In the genomic region with DNA sequence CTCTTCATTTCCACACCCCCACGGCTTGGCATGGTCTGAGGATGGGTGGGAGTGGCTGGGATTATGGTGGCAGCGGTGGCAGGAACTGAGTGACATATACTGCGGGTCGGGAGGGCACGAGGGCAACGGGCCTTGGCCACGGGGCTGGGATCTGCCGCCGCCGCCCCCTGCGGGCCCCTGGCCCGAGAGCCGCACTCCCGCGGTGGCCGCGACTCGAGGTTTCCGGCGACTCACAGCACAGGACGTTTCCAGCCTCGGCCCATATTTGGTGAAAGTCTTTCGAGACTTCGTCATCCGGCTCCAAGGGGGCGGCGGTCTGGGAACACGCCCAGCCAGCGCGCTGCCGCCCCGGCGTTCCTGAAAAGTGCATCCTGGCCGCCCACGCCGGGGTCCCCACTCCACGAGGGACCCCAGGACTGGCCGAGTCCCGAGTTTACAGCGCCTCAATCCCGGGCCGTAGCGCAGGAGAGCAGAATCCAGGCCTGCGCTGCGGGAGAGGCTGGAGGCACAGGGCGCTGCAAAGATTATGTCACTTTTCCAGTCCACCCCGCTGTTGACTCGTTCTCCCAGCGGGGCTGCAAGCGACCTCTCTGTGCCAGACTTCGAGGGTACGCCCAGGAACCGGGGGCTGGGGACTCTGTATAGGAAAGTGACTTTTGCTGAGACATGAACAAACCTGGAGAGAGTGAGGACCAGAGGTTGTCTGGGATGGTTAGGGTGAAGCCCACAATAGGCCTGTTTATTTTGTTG, we compare ENCODE assay signal across 7 mouse cellular contexts. TPM values are rescaled to one million over a fixed set of nuclear protein-coding genes. Genes with fewer than 3 reads are reported as not detected.
DNase-seq lines count a peak whose midpoint lies in the region; ATAC-seq and TF ChIP-seq lines count a peak whose summit lies in the region.

No protein-coding gene starts in this region.

- peak overlapping the region; percentile 72 for H3K4me2 ChIP-seq in forebrain, postnatal 0 days (ENCODE audit: low read depth)

- H3K36me3 ChIP-seq in ES-E14 (ENCODE audit: control insufficient read depth, insufficient read depth, low read length, poor library complexity, severe bottlenecking) = peaks cover 3% of the 10 kb centered on the region; the same call in 1 of the 2 replicates
- no peaks in the 10 kb centered on the region for H3K36me3 ChIP-seq in forebrain, postnatal 0 days (ENCODE audit: insufficient read depth)
- no peaks in the 10 kb centered on the region for H3K36me3 ChIP-seq in megakaryocyte, embryonic 14.5 days (replicated peaks; ENCODE audit: low read length)

- 2% methylated on average over 53 of the region's 53 CpGs for WGBS in forebrain, postnatal 0 days

- peaks cover 15% of the 10 kb centered on the region for H3K27me3 ChIP-seq in forebrain, postnatal 0 days (ENCODE audit: insufficient read depth, low read length)
- peaks cover 56% of the 10 kb centered on the region for H3K27me3 ChIP-seq in megakaryocyte, embryonic 14.5 days (replicated peaks)

- H3K9ac ChIP-seq in ES-E14 (ENCODE audit: insufficient read depth, low read depth, low read length, poor library complexity, severe bottlenecking) = peak overlapping the region; percentile 76
- peak overlapping the region; percentile 22; the same call in 1 of the 2 replicates for H3K9ac ChIP-seq in forebrain, postnatal 0 days

- no peak overlapping the region for H3K27ac ChIP-seq in ES-E14 (ENCODE audit: insufficient read depth, low read depth, low read length, poor library complexity, severe bottlenecking)
- no peak overlapping the region; the same call in 1 of the 2 replicates for H3K27ac ChIP-seq in forebrain, postnatal 0 days (ENCODE audit: low read depth, low read length)

- H3K4me3 ChIP-seq in ES-E14 (ENCODE audit: insufficient read depth in 1 of 2, low read depth in 1 of 2, low read length in 2 of 2, poor library complexity in 1 of 2, severe bottlenecking in 1 of 2) = peak overlapping the region; percentile 52 to 61; a peak in 3 of 4 replicates
- H3K4me3 ChIP-seq in forebrain, postnatal 0 days (ENCODE audit: low read depth, low read length) = peak overlapping the region; percentile 35
- peak overlapping the region; percentile 92 for H3K4me3 ChIP-seq in megakaryocyte, embryonic 14.5 days (replicated peaks)

- H3K9me3 ChIP-seq in ES-E14 (ENCODE audit: control insufficient read depth, insufficient read depth, low read depth, low read length) = no peaks in the 10 kb centered on the region
- no peaks in the 10 kb centered on the region for H3K9me3 ChIP-seq in forebrain, postnatal 0 days (ENCODE audit: low read length)
- H3K9me3 ChIP-seq in megakaryocyte, embryonic 14.5 days = no peaks in the 10 kb centered on the region

- intact Hi-C loops in left cerebral cortex, postnatal 14 days (cut with DNase I) = loop anchor here (2.0 to 5.0 kb wide), 2 partner anchors 105 to 179 kb away; partner anchors contain the start of gene Ddah1

- DNase-seq in ES-E14 (ENCODE audit: low read depth, low spot score) = no peak
- DNase-seq in adrenal gland, postnatal 14 days = peak; percentile 86
- DNase-seq in forebrain, postnatal 0 days = peak; percentile 61
- DNase-seq in heart, postnatal 4 days = peak; percentile 89
- peak; percentile 56 to 57 for DNase-seq in left cerebral cortex, postnatal 14 days (ENCODE audit: low spot score in 2 of 2)
- DNase-seq in right cerebral cortex, postnatal 36 days (ENCODE audit: low spot score in 2 of 2) = peak; percentile 53

- peaks cover 6 to 10% of the 10 kb centered on the region in 2 experiments; a peak in 3 of 4 replicates for H3K4me1 ChIP-seq in ES-E14 (ENCODE audit: control insufficient read depth in 2 of 2, insufficient read depth in 2 of 2, low read length in 2 of 2, poor library complexity in 1 of 2)
- peaks cover 17% of the 10 kb centered on the region for H3K4me1 ChIP-seq in forebrain, postnatal 0 days (ENCODE audit: insufficient read depth)
- H3K4me1 ChIP-seq in megakaryocyte, embryonic 14.5 days = peaks cover 58% of the 10 kb centered on the region

- ATAC-seq in forebrain, postnatal 0 days = peak; percentile 15

- in situ Hi-C loops in ES-E14 (cut with MboI; ENCODE audit: low sequenced_read_pairs in 2 of 2, unreplicated experiment in 2 of 2) = no loop called here

- TF ChIP-seq CTCF in forebrain, postnatal 0 days (IDR thresholded peaks at IDR 0.05; ENCODE audit: low read depth) = no peak

TF ChIP-seq in ES-E14, 5 proteins besides CTCF, POLR2A, EP300 and RAD21:
- TF ChIP-seq CHD2 (IDR thresholded peaks at IDR 0.05; ENCODE audit: low read depth, low read length) = peak; percentile 20; the same call in 1 of the 2 replicates
- TF ChIP-seq ZC3H11A (IDR thresholded peaks at IDR 0.05; ENCODE audit: borderline replicate concordance, low read depth, low read length) = no peak

RNA-seq across cellular contexts. Expression of gene Ccn1, which starts 3.6 kb away (rescaled TPM):
- total RNA-seq in ES-E14 (2012; rRNA removed) = 117 and 191 TPM in 2 replicates
- 25.5 and 27.8 TPM in 2 replicates for total RNA-seq in adrenal gland, postnatal 14 days (2021)
- total RNA-seq in forebrain, postnatal 0 days (2014; rRNA removed) = 8.5 and 8.9 TPM in 2 replicates
- 11.7 and 13.6 TPM in 2 replicates for polyA plus RNA-seq in forebrain, postnatal 0 days (2015; fragmentation: Nextera tagmentation; extraction: Ambion mirVana)
- 10 to 100 TPM; 50.7 to 73.3 TPM for total RNA-seq in heart, postnatal 4 days (2021)
- total RNA-seq in left cerebral cortex, postnatal 14 days (2021) = 1 to 10 TPM; 5.6 to 9.4 TPM
- 0.22 and 2.2 TPM in 2 replicates for polyA plus RNA-seq in megakaryocyte, embryonic 14.5 days (2012; ENCODE audit: insufficient read depth, low replicate concordance)

Comparison
In these comparisons a context has a peak if more than half of its experiments do, and no peak if none do; other contexts are left out.
1. H3K4me3 ChIP-seq: peak in every context shown above with its lines; median percentile 92 in megakaryocyte, embryonic 14.5 days; 56 in ES-E14; 35 in forebrain, postnatal 0 days.